Mouse (Mus musculus) neural tube, embryonic 12.5 days (tissue): ENCODE results near the gene Tram1l1. TPM values are rescaled to one million over a fixed set of nuclear protein-coding genes. Genes with fewer than 3 reads are reported as not detected.

Source experiments
- polyA plus RNA-seq: library from polyadenylated mRNA; unstranded; fragments of >200 nt; fragmentation: Nextera tagmentation; extraction: Ambion mirVana; gene quantifications from 2 replicates; pipeline ENCODE4 v1.2.1, GENCODE M21; 2016

Tram1l1 gene
- polyA plus RNA-seq, 1 experiment from 2014 or later = 36.3 TPM

Other genes with a start within 250 kb of the Tram1l1 start
- gene 1700006A11Rik, start 105.2 kb downstream of the Tram1l1 start, polyA plus RNA-seq = not detected in 2 replicates